Mouse (Mus musculus) midbrain, embryonic 11.5 days (tissue): ENCODE results near the gene Aff3. TPM values are rescaled to one million over a fixed set of nuclear protein-coding genes. Genes with fewer than 3 reads are reported as not detected.

Source experiments
- ATAC-seq: fragments of 200-750 bp; cut with Nextera tagmentation; 2 replicates; pipeline ENCODE4 v1.8.0; 2017; ENCODE audit warnings: moderate TSS enrichment, moderate library complexity; ENCODE audit not compliant: low FRiP score
- DNase-seq: peaks from one replicate; pipeline ENCODE4 v3.0.0; 2015; ENCODE audit warnings: low spot score; ENCODE audit errors: missing footprints
- H3K27ac ChIP-seq: fragments of 300-500 bp; sonication (generic); 2 replicates; pipeline ENCODE4 v1.5.1; 2014; ENCODE audit warnings: low read depth, low read length
- H3K27me3 ChIP-seq: fragments of 300-500 bp; sonication (generic); 2 replicates; pipeline ENCODE4 v1.6.1; 2014; ENCODE audit warnings: mild to moderate bottlenecking, low read length, moderate library complexity, mixed read lengths; ENCODE audit not compliant: control insufficient read depth, insufficient read depth
- H3K36me3 ChIP-seq: fragments of 300-500 bp; sonication (generic); 2 replicates; pipeline ENCODE4 v1.6.1; 2014; ENCODE audit warnings: mild to moderate bottlenecking, low read length, moderate library complexity, mixed read lengths; ENCODE audit not compliant: control insufficient read depth, insufficient read depth
- H3K4me1 ChIP-seq: fragments of 300-500 bp; sonication (generic); 2 replicates; pipeline ENCODE4 v1.6.1; 2014; ENCODE audit warnings: low read length; ENCODE audit not compliant: control insufficient read depth, insufficient read depth
- H3K4me2 ChIP-seq: fragments of 300-500 bp; sonication (generic); 2 replicates; pipeline ENCODE4 v1.6.1; 2014; ENCODE audit warnings: mild to moderate bottlenecking, moderate library complexity
- H3K4me3 ChIP-seq: fragments of 300-500 bp; sonication (generic); 2 replicates; pipeline ENCODE4 v1.5.1; 2014; ENCODE audit warnings: low read depth, low read length
- H3K9ac ChIP-seq: fragments of 300-500 bp; sonication (generic); 2 replicates; pipeline ENCODE4 v1.6.1; 2014; ENCODE audit warnings: low read length
- H3K9me3 ChIP-seq: fragments of 300-500 bp; sonication (generic); 2 replicates; pipeline ENCODE4 v1.6.1; 2016; ENCODE audit warnings: low read length; ENCODE audit not compliant: control insufficient read depth
- WGBS: fragments of 180-500 bp; shearing (Covaris S2); extraction: QIAGEN DNeasy Blood & Tissue Kit; methylation state at CpG from one replicate; pipeline ENCODE4 v1.1.7; 2014; 5-methylcytosine and 5-hydroxymethylcytosine counted together
- polyA plus RNA-seq: library from polyadenylated mRNA; unstranded; fragments of >200 nt; fragmentation: Nextera tagmentation; extraction: Ambion mirVana; gene quantifications from 2 replicates; pipeline ENCODE4 v1.2.1, GENCODE M21; 2014

Aff3 gene
- polyA plus RNA-seq, 1 experiment from 2014 or later: 16.3 TPM

- Histone ChIP-seq H3K27ac (no peak overlapping the region), H3K4me1 (no peaks in the 10 kb centered on the region)
Measured at GRCm38 (mm10) chr1:38546696-38547095, 118.1 kb downstream of the Aff3 start.

GRCm38 (mm10) chr1:38545282-38545945, 119.3 kb downstream of the Aff3 start:
- Histone ChIP-seq H3K4me3 (no peak overlapping the region), H3K9me3 (no peaks in the 10 kb centered on the region), H3K4me2 (no peak overlapping the region), H3K4me1 (no peaks in the 10 kb centered on the region), H3K27me3 (no peaks in the 10 kb centered on the region), H3K27ac (no peak overlapping the region), H3K36me3 (no peaks in the 10 kb centered on the region), H3K9ac (no peak overlapping the region)
- ATAC-seq (no peak), DNase-seq (no peak)
- WGBS: 78% methylated on average over 12 of the region's 12 CpGs

More at GRCm38 (mm10) chr1:38546696-38547095, 118.1 kb downstream of the Aff3 start:
- 79% methylated on average over 7 of the region's 7 CpGs for WGBS
- ATAC-seq (no peak), DNase-seq (no peak)
- Histone ChIP-seq H3K9me3 (no peaks in the 10 kb centered on the region), H3K36me3 (no peaks in the 10 kb centered on the region), H3K4me3 (no peak overlapping the region), H3K27me3 (no peaks in the 10 kb centered on the region), H3K4me2 (no peak overlapping the region), H3K9ac (no peak overlapping the region)

DNA sequence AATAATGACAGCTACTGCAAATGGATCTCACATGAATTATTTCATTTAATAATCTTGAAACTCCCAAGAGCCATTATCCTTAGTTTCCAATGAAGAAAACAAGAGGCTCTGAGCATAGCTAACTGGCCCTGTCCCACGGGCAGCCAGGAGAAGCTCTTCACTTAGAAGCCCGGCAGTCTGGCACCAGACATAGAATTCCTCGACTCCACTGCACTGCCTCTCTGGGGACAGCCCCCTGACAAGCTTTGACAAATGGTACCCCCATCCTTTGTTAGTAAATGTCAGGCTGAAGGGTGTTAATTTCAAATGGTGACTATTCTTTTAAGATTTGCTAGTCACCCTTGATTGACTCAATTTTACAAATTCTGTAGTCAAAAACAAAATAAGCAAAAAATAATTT, 120.3 kb downstream of the Aff3 start:
- Histone ChIP-seq H3K36me3 (no peaks in the 10 kb centered on the region), H3K9ac (no peak overlapping the region), H3K27ac (no peak overlapping the region), H3K4me2 (no peak overlapping the region), H3K27me3 (no peaks in the 10 kb centered on the region), H3K9me3 (no peaks in the 10 kb centered on the region), H3K4me1 (no peaks in the 10 kb centered on the region; the same call in 1 of the 2 replicates), H3K4me3 (no peak overlapping the region)
- DNase-seq (no peak), ATAC-seq (no peak)
- 74% methylated on average over 3 of the region's 3 CpGs for WGBS

DNA sequence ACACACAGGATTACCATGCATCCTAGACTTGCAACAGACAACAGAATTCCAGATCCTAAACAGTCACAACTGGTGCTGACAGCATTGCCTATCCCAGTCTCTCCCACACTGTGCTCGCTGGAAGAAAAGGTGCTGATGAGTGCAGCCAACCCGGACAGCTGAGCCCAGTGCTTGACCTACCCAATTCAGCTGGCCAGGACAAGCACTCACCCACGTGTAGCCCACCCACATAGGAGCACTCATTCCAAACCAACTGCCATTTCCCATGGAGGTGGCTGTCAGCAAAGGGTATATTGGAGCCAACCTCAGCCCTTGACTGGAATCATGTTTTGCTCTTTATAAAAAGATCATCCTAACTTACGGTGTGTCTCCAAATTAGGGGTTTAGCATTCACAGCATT, 123.2 kb downstream of the Aff3 start:
- H3K9me3 ChIP-seq: no peaks in the 10 kb centered on the region
- H3K27me3 ChIP-seq: no peaks in the 10 kb centered on the region
- no peak overlapping the region for H3K4me2 ChIP-seq
- H3K36me3 ChIP-seq: no peaks in the 10 kb centered on the region
- no peak for ATAC-seq
- 79% methylated on average over 4 of the region's 4 CpGs for WGBS
- no peak overlapping the region for H3K9ac ChIP-seq
- peaks cover 6% of the 10 kb centered on the region for H3K4me1 ChIP-seq
- H3K4me3 ChIP-seq: no peak overlapping the region
- DNase-seq: peak; percentile 62
- no peak overlapping the region for H3K27ac ChIP-seq

GRCm38 (mm10) chr1:38536929-38537540, 127.7 kb downstream of the Aff3 start:
- Histone ChIP-seq H3K9ac (no peak overlapping the region), H3K4me1 (peaks cover 6% of the 10 kb centered on the region), H3K36me3 (0 out of 2 replicates have a peak, but pooled peaks cover 4% of the 10 kb centered on the region), H3K9me3 (no peaks in the 10 kb centered on the region), H3K4me2 (no peak overlapping the region), H3K27me3 (no peaks in the 10 kb centered on the region), H3K4me3 (no peak overlapping the region), H3K27ac (no peak overlapping the region)
- DNase-seq (peak; percentile 75), ATAC-seq (no peak)
- 80% methylated on average over 16 of the region's 16 CpGs for WGBS

DNA sequence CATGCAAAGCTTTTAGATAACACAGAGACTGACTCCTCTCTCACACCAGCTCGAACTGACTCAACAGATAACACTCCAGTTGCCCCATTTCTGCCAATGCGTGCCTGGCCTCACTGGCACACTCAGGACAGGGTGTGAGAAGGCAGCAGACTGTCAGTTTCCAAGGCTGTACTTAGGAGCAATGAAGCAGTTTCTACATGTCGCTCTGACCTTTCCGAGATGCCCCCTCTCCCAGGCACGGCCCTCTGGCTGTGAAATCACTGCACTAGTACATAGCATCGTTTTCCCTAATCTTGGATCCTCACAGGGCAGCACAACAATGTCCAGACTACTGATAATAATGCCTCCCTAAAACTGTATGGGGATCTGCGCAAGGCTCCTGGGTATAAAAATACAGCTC, 132.2 kb downstream of the Aff3 start:
- Histone ChIP-seq H3K4me2 (no peak overlapping the region), H3K36me3 (0 out of 2 replicates have a peak, but pooled peaks cover 4% of the 10 kb centered on the region), H3K27me3 (no peaks in the 10 kb centered on the region), H3K9ac (no peak overlapping the region), H3K9me3 (no peaks in the 10 kb centered on the region), H3K27ac (no peak overlapping the region), H3K4me1 (no peaks in the 10 kb centered on the region; the same call in 1 of the 2 replicates), H3K4me3 (no peak overlapping the region)
- 92% methylated on average over 7 of the region's 7 CpGs for WGBS
- DNase-seq (peak; percentile 17), ATAC-seq (no peak)

- WGBS: 85% methylated on average over 5 of the region's 5 CpGs
- no peak for ATAC-seq
Measured at GRCm38 (mm10) chr1:38528607-38529006, 136.1 kb downstream of the Aff3 start.

DNA sequence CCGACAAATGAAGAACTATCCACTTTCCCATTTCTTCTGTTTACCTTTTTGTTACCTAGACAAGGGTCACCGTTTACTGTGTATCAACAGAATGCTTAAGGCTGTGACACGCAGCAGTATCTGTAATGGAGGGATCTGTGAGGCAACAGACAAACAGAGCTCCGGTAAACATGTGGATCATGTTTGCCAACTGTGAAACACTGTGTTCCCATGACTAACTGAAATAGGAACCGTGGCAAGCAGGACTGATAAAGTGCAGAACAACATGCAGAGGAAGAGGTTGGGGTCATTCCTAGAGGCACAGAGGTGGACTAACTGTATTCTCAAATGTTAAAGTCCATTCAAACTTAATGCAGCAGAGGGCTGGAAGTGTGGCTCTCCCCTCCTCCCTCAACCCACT, 138.2 kb downstream of the Aff3 start:
- WGBS: 91% methylated on average over 5 of the region's 5 CpGs
- no peak overlapping the region for H3K9ac ChIP-seq

More at GRCm38 (mm10) chr1:38528607-38529006, 136.1 kb downstream of the Aff3 start:
- Histone ChIP-seq H3K27me3 (no peaks in the 10 kb centered on the region), H3K9me3 (no peaks in the 10 kb centered on the region), H3K36me3 (0 out of 2 replicates have a peak, but pooled peaks cover 2% of the 10 kb centered on the region), H3K27ac (no peak overlapping the region), H3K4me2 (no peak overlapping the region), H3K4me1 (no peaks in the 10 kb centered on the region), H3K9ac (no peak overlapping the region), H3K4me3 (no peak overlapping the region)
- DNase-seq: no peak

DNA sequence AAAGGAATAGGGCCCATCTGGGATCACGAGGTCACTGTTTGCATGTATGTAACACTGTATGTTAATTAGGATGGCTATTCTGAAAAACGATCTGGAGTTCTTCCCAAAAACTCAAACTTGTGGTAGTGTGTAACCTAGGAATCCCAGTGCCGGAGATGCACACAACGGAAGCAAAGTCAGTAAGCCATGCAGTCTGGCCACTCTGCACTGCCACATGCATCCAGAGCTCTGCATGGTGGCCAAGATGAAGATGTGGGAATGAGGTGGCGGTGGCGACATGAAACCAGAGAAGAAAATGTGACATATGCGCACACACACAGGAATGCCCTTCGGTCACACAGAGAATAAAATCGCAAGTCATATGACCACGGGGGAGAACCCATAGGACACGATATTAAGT, 143.1 kb downstream of the Aff3 start:
- H3K9ac ChIP-seq: no peak overlapping the region
- no peak overlapping the region for H3K27ac ChIP-seq
- DNase-seq (peak; percentile 67), ATAC-seq (no peak)
- WGBS: 97% methylated on average over 11 of the region's 11 CpGs
- H3K4me2 ChIP-seq: no peak overlapping the region
- no peaks in the 10 kb centered on the region for H3K4me1 ChIP-seq
- no peak overlapping the region for H3K4me3 ChIP-seq
- 0 out of 2 replicates have a peak, but pooled peaks cover 2% of the 10 kb centered on the region for H3K36me3 ChIP-seq
- no peaks in the 10 kb centered on the region for H3K27me3 ChIP-seq
- H3K9me3 ChIP-seq: no peaks in the 10 kb centered on the region

More for the DNA sequence above, 138.2 kb downstream of the Aff3 start:
- Histone ChIP-seq H3K4me1 (no peaks in the 10 kb centered on the region), H3K27me3 (no peaks in the 10 kb centered on the region), H3K9me3 (no peaks in the 10 kb centered on the region), H3K4me3 (no peak overlapping the region), H3K36me3 (0 out of 2 replicates have a peak, but pooled peaks cover 2% of the 10 kb centered on the region), H3K4me2 (no peak overlapping the region), H3K27ac (no peak overlapping the region)
- ATAC-seq: no peak
- DNase-seq: no peak
